Mouse (Mus musculus) adrenal gland, adult 2 months (tissue): Measurements from ENCODE around the gene Tvp23b. TPM values are rescaled to one million over a fixed set of nuclear protein-coding genes. Genes with fewer than 3 reads are reported as not detected.
A peak's percentile ranks its signal among the peaks of the same experiment; 100 is the strongest.

ENCODE experiments used
- DNase-seq: peaks from one replicate; pipeline ENCODE4 v3.0.0; 2021
- long read RNA-seq: library from polyadenylated mRNA; stranded (forward); transcript quantifications from one replicate; pipeline ENCODE4 v2.0.0, GENCODE M21; 2021
- polyA plus RNA-seq: library from polyadenylated mRNA; depleted of rRNA; stranded (reverse); fragments of >200 nt; gene quantifications from 2 replicates; pipeline ENCODE4 v1.2.3, GENCODE M21; 2012; rRNA removed
- total RNA-seq, 2 experiments: library from RNA; stranded (reverse); gene quantifications; 2 replicates each; pipeline ENCODE4 v1.2.3; 2021

Tvp23b gene
- total RNA-seq (10 to 100 TPM; 31.7 to 54.6 TPM), polyA plus RNA-seq (3.6 and 4.6 TPM in 2 replicates)
- long read RNA-seq, transcript Tvp23b-201 (7 exons, 1,784 nt) = major isoform, 60 of 66 reads
- long read RNA-seq, partial matches to known transcripts = 0 of 66 reads
- long read RNA-seq, other reads (novel, unspliced or antisense) = 6 of 66 reads

GRCm38 (mm10) chr11:62879220-62880048, at the start of gene Tvp23b:
Gene Tvp23b, plus strand, starts transcription at chr11:62879455.
- DNase-seq = peak; percentile 99

- DNase-seq = no peak
Measured at GRCm38 (mm10) chr11:62830387-62830786, 48.9 kb upstream of the Tvp23b start.

GRCm38 (mm10) chr11:62831906-62832305, 47.3 kb upstream of the Tvp23b start:
- no peak for DNase-seq

GRCm38 (mm10) chr11:62844562-62844961, 34.7 kb upstream of the Tvp23b start:
- no peak for DNase-seq

GRCm38 (mm10) chr11:62845730-62846129, 33.5 kb upstream of the Tvp23b start:
- no peak for DNase-seq

- DNase-seq = no peak
Measured at GRCm38 (mm10) chr11:62846961-62847654, 32.1 kb upstream of the Tvp23b start, which contains the start of gene Fbxw10. Gene Fbxw10, plus strand, starts transcription at chr11:62847069.

GRCm38 (mm10) chr11:62847655-62848191, 31.5 kb upstream of the Tvp23b start:
- DNase-seq = no peak

- no peak for DNase-seq
Measured at GRCm38 (mm10) chr11:62848301-62848700, 31.0 kb upstream of the Tvp23b start.

- peak; percentile 52 for DNase-seq
Measured at GRCm38 (mm10) chr11:62851199-62851598, 28.1 kb upstream of the Tvp23b start.

- DNase-seq = no peak
Measured at GRCm38 (mm10) chr11:62853334-62853733, 25.9 kb upstream of the Tvp23b start.

- DNase-seq = peak; percentile 26
Measured at GRCm38 (mm10) chr11:62865562-62865961, 13.7 kb upstream of the Tvp23b start.

GRCm38 (mm10) chr11:62866685-62867084, 12.6 kb upstream of the Tvp23b start:
- DNase-seq = no peak

- DNase-seq = no peak
Measured at GRCm38 (mm10) chr11:62869201-62869600, 10.1 kb upstream of the Tvp23b start.

- no peak for DNase-seq
Measured at GRCm38 (mm10) chr11:62869715-62870371, 9.4 kb upstream of the Tvp23b start.

GRCm38 (mm10) chr11:62873479-62873878, 5.8 kb upstream of the Tvp23b start:
- peak; percentile 28 for DNase-seq

- DNase-seq = no peak
Measured at GRCm38 (mm10) chr11:62875696-62876095, 3.6 kb upstream of the Tvp23b start.

- DNase-seq = no peak
Measured at GRCm38 (mm10) chr11:62876445-62876844, 2.8 kb upstream of the Tvp23b start.

- DNase-seq = no peak
Measured at GRCm38 (mm10) chr11:62877391-62877790, 1.9 kb upstream of the Tvp23b start.

GRCm38 (mm10) chr11:62878728-62879127, 527 bp upstream of the Tvp23b start:
- no peak for DNase-seq

GRCm38 (mm10) chr11:62883407-62883806, 4.2 kb downstream of the Tvp23b start:
- DNase-seq = no peak

- DNase-seq = peak; percentile 9
Measured at GRCm38 (mm10) chr11:62885323-62885722, 6.1 kb downstream of the Tvp23b start.

- DNase-seq = no peak
Measured at GRCm38 (mm10) chr11:62890796-62891195, 11.5 kb downstream of the Tvp23b start.
